Mouse (Mus musculus): ENCODE results near the gene Atg7. TPM values are rescaled to one million over a fixed set of nuclear protein-coding genes. Genes with fewer than 3 reads are reported as not detected.

Gene Atg7
- polyA plus RNA-seq, 1 experiment from 2014 or later = 17.2 TPM

DNA sequence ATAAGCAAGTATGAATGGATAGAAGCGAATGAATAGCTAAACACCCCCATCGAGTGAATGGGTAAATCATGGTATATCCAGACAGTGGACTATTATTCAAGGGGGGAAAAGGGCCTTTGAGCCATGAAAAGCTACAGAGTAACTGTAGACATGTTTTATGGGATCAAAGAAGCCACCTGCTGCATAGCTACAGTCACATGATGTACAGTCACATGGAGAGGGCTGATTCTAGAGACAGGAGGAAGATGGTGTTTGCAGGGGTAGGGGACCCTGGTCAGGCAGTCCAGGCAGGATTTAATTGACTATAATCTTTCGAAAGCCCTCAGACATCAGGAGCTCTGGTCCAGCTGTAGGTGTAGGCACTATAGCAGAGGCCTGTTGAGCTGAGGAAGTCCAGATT lies 193.5 kb downstream of the Atg7 start:
- Histone ChIP-seq H3K36me3 (ENCODE audit: control insufficient read depth, insufficient read depth, low read length) (no peaks in the 10 kb centered on the region), H3K27ac (ENCODE audit: low read length) (no peak overlapping the region), H3K9ac (ENCODE audit: low read depth, low read length) (no peak overlapping the region), H3K4me2 (ENCODE audit: low read length) (no peak overlapping the region), H3K27me3 (ENCODE audit: control insufficient read depth, insufficient read depth, low read depth, low read length) (no peaks in the 10 kb centered on the region), H3K4me1 (ENCODE audit: control insufficient read depth, insufficient read depth, low read length) (peaks cover 3% of the 10 kb centered on the region; the same call in 1 of the 2 replicates), H3K4me3 (ENCODE audit: low read depth, low read length) (no peak overlapping the region), H3K9me3 (replicated peaks; ENCODE audit: control insufficient read depth, low read length, poor library complexity, severe bottlenecking) (no peaks in the 10 kb centered on the region)
- WGBS = 83% methylated on average over 3 of the region's 3 CpGs
- no peak for ATAC-seq

DNA sequence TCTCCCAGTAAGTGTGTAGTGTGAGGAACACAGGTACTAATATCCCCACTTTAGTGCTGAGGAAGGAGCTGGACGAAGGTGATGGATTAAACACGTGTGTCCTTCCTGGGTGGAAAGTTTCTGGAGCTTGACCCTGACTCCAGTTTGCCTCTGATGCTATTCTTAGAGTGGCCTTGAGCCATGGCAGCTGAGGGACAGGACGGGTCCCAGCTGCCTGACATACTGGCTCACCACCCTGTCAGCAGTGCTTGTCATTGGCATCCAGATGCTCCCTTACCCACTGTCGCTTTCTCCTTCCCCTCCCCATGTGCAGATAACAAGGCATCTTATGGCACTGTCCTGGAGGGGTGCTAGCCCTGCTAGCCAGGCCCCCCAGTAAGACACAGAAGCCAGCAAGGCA lies 196.0 kb downstream of the Atg7 start:
- ATAC-seq = no peak
- H3K4me3 ChIP-seq (ENCODE audit: low read depth, low read length) = no peak overlapping the region
- H3K27ac ChIP-seq (ENCODE audit: low read length) = no peak overlapping the region
- H3K36me3 ChIP-seq (ENCODE audit: control insufficient read depth, insufficient read depth, low read length) = no peaks in the 10 kb centered on the region
- H3K4me1 ChIP-seq (ENCODE audit: control insufficient read depth, insufficient read depth, low read length) = peaks cover 4% of the 10 kb centered on the region; the same call in 1 of the 2 replicates
- no peaks in the 10 kb centered on the region for H3K27me3 ChIP-seq (ENCODE audit: control insufficient read depth, insufficient read depth, low read depth, low read length)
- 89% methylated on average over 4 of the region's 4 CpGs for WGBS
- H3K9me3 ChIP-seq (replicated peaks; ENCODE audit: control insufficient read depth, low read length, poor library complexity, severe bottlenecking) = 0 out of 2 replicates have a peak, but pooled peaks cover 2% of the 10 kb centered on the region
- no peak overlapping the region for H3K9ac ChIP-seq (ENCODE audit: low read depth, low read length)
- no peak overlapping the region for H3K4me2 ChIP-seq (ENCODE audit: low read length)

DNA sequence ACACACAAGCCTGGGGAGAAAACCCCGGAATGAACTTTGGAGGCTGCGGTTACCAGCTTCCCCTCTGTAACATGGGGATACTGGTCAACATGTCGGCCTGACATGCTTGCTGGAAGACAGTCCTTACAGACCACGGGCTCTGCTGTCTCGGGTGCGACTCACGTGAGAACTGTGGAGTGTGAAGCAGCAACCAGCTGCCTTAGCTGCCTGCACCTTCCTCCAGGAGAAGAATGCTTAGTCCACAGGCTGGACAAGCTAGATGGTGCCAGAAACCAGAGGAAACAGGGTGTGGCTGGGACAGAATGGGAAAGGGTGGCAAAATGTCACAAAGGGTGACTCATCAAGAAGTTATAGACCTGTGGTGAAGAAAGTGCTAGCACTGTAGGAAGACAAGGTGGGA lies 197.1 kb downstream of the Atg7 start:
- Histone ChIP-seq H3K4me2 (ENCODE audit: low read length) (no peak overlapping the region), H3K9ac (ENCODE audit: low read depth, low read length) (no peak overlapping the region), H3K36me3 (ENCODE audit: control insufficient read depth, insufficient read depth, low read length) (no peaks in the 10 kb centered on the region), H3K27ac (ENCODE audit: low read length) (no peak overlapping the region), H3K4me3 (ENCODE audit: low read depth, low read length) (no peak overlapping the region), H3K9me3 (replicated peaks; ENCODE audit: control insufficient read depth, low read length, poor library complexity, severe bottlenecking) (0 out of 2 replicates have a peak, but pooled peaks cover 2% of the 10 kb centered on the region), H3K27me3 (ENCODE audit: control insufficient read depth, insufficient read depth, low read depth, low read length) (no peaks in the 10 kb centered on the region), H3K4me1 (ENCODE audit: control insufficient read depth, insufficient read depth, low read length) (peaks cover 4% of the 10 kb centered on the region; the same call in 1 of the 2 replicates)
- no peak for ATAC-seq
- 97% methylated on average over 7 of the region's 7 CpGs for WGBS

DNA sequence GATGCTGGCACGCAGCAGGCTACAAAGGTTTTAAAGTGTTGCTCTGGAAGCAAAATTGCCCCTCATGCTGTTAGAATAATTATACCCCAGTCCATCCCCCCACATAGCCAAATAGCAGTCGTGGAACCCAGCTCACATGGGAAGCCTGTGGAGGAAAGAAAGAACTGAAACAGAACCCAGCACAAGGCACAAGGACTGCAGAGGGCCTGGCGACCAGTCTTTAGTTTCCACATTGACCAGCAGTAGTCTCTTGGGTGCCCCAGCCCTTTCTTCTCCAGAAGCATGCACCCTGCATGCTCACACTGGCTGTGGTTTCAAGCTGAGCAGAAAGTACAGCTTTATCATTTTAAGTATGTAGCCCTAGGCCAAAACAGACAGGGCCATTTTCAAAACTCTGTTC lies 199.2 kb downstream of the Atg7 start:
- Histone ChIP-seq H3K4me3 (ENCODE audit: low read depth, low read length) (no peak overlapping the region), H3K9ac (ENCODE audit: low read depth, low read length) (no peak overlapping the region), H3K27ac (ENCODE audit: low read length) (no peak overlapping the region), H3K27me3 (ENCODE audit: control insufficient read depth, insufficient read depth, low read depth, low read length) (no peaks in the 10 kb centered on the region), H3K9me3 (replicated peaks; ENCODE audit: control insufficient read depth, low read length, poor library complexity, severe bottlenecking) (0 out of 2 replicates have a peak, but pooled peaks cover 2% of the 10 kb centered on the region), H3K4me2 (ENCODE audit: low read length) (no peak overlapping the region), H3K36me3 (ENCODE audit: control insufficient read depth, insufficient read depth, low read length) (no peaks in the 10 kb centered on the region), H3K4me1 (ENCODE audit: control insufficient read depth, insufficient read depth, low read length) (peaks cover 6% of the 10 kb centered on the region; the same call in 1 of the 2 replicates)
- ATAC-seq = no peak
- WGBS = 64% methylated on average over 3 of the region's 3 CpGs

DNA sequence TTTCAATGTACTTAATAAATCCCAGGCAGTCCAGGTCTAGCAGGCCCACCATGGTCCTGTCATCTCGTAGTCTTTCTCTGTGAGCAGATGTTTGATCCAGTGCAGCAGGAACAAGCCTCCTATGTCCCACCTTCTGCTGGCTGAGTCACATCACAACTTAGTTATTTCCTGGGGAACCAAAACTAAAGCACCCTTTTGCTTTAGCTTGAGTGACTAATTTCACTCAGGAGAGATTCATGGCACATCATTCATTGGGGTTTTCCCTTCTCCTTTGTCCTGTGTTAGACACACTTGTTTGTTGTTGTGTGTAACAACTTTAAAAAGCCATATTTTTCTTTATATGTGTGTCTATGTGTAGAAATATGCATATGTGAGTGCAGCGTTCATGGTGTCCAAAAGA lies 200.0 kb downstream of the Atg7 start:
- no peak for ATAC-seq
- WGBS = 91% methylated on average over 2 of the region's 2 CpGs
- Histone ChIP-seq H3K27ac (ENCODE audit: low read length) (no peak overlapping the region), H3K9ac (ENCODE audit: low read depth, low read length) (no peak overlapping the region), H3K4me1 (ENCODE audit: control insufficient read depth, insufficient read depth, low read length) (peaks cover 6% of the 10 kb centered on the region; the same call in 1 of the 2 replicates), H3K36me3 (ENCODE audit: control insufficient read depth, insufficient read depth, low read length) (no peaks in the 10 kb centered on the region), H3K4me3 (ENCODE audit: low read depth, low read length) (no peak overlapping the region), H3K9me3 (replicated peaks; ENCODE audit: control insufficient read depth, low read length, poor library complexity, severe bottlenecking) (0 out of 2 replicates have a peak, but pooled peaks cover 2% of the 10 kb centered on the region), H3K27me3 (ENCODE audit: control insufficient read depth, insufficient read depth, low read depth, low read length) (no peaks in the 10 kb centered on the region), H3K4me2 (ENCODE audit: low read length) (no peak overlapping the region)

DNA sequence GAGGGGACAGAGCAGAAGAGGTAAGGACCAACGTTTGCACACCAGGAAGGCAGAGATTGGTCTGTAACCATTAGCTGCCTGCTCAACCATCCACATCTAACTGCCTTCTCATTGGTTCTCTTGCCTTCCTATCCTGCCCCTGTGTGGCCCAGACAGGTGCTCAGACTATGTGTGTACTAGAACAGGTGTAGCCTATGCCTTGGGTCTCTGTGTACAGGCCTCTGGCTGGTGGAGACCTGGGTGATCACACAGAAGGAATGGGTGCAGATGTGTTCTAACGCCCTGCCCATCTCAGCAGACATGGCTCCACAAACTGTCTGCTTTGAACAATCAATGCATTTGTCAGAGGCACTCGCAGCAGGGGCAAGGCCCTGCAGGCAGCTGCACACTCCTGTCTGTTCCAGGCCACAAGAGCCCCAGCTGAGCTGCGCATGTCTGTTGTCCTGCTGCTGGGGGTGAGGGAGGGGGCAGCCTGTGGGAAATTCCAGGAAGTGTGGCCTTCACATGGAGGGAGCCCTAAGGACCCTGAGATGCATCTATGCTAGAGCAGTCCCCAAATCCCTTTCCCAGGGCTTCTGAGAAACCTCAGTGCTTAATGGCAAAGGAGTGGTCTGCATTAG lies 203.4 kb downstream of the Atg7 start:
- 18% methylated on average over 4 of the region's 4 CpGs for WGBS
- no peak overlapping the region for H3K4me3 ChIP-seq (ENCODE audit: low read depth, low read length)
- H3K27me3 ChIP-seq (ENCODE audit: control insufficient read depth, insufficient read depth, low read depth, low read length) = no peaks in the 10 kb centered on the region
- ATAC-seq = peak; percentile 14; the same call in 1 of the 2 replicates
- H3K36me3 ChIP-seq (ENCODE audit: control insufficient read depth, insufficient read depth, low read length) = no peaks in the 10 kb centered on the region
- H3K27ac ChIP-seq (ENCODE audit: low read length) = no peak overlapping the region
- H3K4me2 ChIP-seq (ENCODE audit: low read length) = no peak overlapping the region
- H3K4me1 ChIP-seq (ENCODE audit: control insufficient read depth, insufficient read depth, low read length) = peaks cover 6% of the 10 kb centered on the region; the same call in 1 of the 2 replicates
- H3K9ac ChIP-seq (ENCODE audit: low read depth, low read length) = no peak overlapping the region
- H3K9me3 ChIP-seq (replicated peaks; ENCODE audit: control insufficient read depth, low read length, poor library complexity, severe bottlenecking) = 0 out of 2 replicates have a peak, but pooled peaks cover 2% of the 10 kb centered on the region

DNA sequence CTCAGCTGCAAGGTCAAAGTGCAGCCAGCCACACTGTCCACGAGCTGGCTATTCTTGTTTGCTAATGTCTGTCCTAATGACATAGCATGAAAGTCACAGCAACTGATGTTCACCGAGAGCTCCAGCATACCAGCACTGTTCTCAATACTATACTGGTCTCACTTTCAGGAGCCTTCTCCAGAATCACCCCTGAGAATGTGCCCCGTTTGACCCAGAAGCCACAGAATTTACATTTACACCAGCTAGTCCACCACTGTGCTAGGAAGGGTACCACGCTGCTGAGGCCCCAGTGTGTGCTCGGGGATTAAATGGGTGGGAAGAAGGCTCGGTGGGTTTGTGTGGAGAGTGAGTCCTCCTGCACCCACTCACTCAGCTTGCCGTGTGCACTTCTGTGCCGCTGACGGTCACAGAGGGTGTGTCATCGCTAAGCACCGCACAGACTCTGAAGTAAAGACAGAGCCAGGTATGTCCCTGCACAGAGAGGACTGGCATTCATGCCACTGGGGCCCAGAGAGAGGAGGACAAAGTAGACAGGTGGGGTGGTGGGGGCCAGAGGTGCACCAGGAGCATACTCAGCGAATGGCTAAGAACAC lies 204.8 kb downstream of the Atg7 start:
- WGBS = 83% methylated on average over 12 of the region's 12 CpGs
- H3K4me2 ChIP-seq (ENCODE audit: low read length) = no peak overlapping the region

DNA sequence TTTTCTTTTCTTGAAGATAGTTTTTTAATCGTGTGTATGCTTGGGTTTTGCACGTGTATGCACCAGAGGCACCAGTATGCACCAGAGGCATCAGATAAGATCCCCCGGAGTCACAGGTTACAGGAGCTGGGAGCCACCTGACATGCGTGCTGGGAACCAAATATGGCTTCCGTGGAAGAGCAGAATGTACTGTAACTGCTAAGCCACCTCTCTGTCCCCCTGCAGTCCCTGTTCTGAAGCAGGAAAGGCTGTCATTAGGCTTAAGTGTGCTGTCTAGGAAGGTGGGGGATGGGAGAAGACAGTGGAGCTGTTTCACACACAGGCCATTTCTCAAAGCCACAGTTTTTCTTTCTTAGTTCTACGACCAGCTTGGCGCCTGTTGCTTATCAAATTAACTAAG lies 205.9 kb downstream of the Atg7 start:
- H3K4me3 ChIP-seq (ENCODE audit: low read depth, low read length) = no peak overlapping the region
- H3K4me1 ChIP-seq (ENCODE audit: control insufficient read depth, insufficient read depth, low read length) = peaks cover 20% of the 10 kb centered on the region
- H3K27me3 ChIP-seq (ENCODE audit: control insufficient read depth, insufficient read depth, low read depth, low read length) = no peaks in the 10 kb centered on the region
- no peaks in the 10 kb centered on the region for H3K9me3 ChIP-seq (replicated peaks; ENCODE audit: control insufficient read depth, low read length, poor library complexity, severe bottlenecking)
- WGBS = 70% methylated on average over 7 of the region's 7 CpGs
- no peak overlapping the region for H3K9ac ChIP-seq (ENCODE audit: low read depth, low read length)
- H3K27ac ChIP-seq (ENCODE audit: low read length) = no peak overlapping the region
- H3K36me3 ChIP-seq (ENCODE audit: control insufficient read depth, insufficient read depth, low read length) = no peaks in the 10 kb centered on the region
- H3K4me2 ChIP-seq (ENCODE audit: low read length) = no peak overlapping the region
- ATAC-seq = no peak

More for the DNA sequence above, 204.8 kb downstream of the Atg7 start:
- H3K36me3 ChIP-seq (ENCODE audit: control insufficient read depth, insufficient read depth, low read length) = no peaks in the 10 kb centered on the region
- H3K27me3 ChIP-seq (ENCODE audit: control insufficient read depth, insufficient read depth, low read depth, low read length) = no peaks in the 10 kb centered on the region
- no peak overlapping the region for H3K9ac ChIP-seq (ENCODE audit: low read depth, low read length)
- no peak for ATAC-seq
- H3K4me1 ChIP-seq (ENCODE audit: control insufficient read depth, insufficient read depth, low read length) = peaks cover 14% of the 10 kb centered on the region
- no peak overlapping the region for H3K27ac ChIP-seq (ENCODE audit: low read length)
- H3K4me3 ChIP-seq (ENCODE audit: low read depth, low read length) = no peak overlapping the region
- 0 out of 2 replicates have a peak, but pooled peaks cover 2% of the 10 kb centered on the region for H3K9me3 ChIP-seq (replicated peaks; ENCODE audit: control insufficient read depth, low read length, poor library complexity, severe bottlenecking)

DNA sequence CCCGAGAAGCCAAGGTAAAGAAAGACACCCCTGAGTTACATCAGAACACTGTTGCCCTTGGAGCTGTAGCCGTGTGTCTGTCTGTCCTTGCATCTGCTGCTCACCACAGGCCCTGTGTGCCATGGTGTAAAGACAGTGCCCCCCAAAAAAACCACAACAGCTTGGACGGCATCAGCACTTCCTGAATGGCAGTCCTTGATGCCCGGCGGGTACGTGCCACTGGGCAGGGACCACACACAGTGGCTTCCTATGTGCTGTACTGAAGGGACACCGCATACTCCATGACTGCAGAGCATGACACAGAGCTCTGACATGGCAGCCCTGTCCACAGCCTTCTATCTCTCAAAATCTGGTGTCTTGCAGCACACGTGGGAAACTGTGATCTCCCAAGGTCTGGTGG lies 206.9 kb downstream of the Atg7 start:
- Histone ChIP-seq H3K4me1 (ENCODE audit: control insufficient read depth, insufficient read depth, low read length) (peaks cover 23% of the 10 kb centered on the region), H3K4me3 (ENCODE audit: low read depth, low read length) (no peak overlapping the region), H3K4me2 (ENCODE audit: low read length) (no peak overlapping the region), H3K27ac (ENCODE audit: low read length) (no peak overlapping the region), H3K9ac (ENCODE audit: low read depth, low read length) (no peak overlapping the region), H3K36me3 (ENCODE audit: control insufficient read depth, insufficient read depth, low read length) (no peaks in the 10 kb centered on the region), H3K27me3 (ENCODE audit: control insufficient read depth, insufficient read depth, low read depth, low read length) (no peaks in the 10 kb centered on the region), H3K9me3 (replicated peaks; ENCODE audit: control insufficient read depth, low read length, poor library complexity, severe bottlenecking) (no peaks in the 10 kb centered on the region)
- WGBS = 92% methylated on average over 8 of the region's 8 CpGs
- no peak for ATAC-seq

Data from midbrain, embryonic 16.5 days (tissue).